7 mouse cellular contexts compared by ENCODE assay signal in the genomic region with DNA sequence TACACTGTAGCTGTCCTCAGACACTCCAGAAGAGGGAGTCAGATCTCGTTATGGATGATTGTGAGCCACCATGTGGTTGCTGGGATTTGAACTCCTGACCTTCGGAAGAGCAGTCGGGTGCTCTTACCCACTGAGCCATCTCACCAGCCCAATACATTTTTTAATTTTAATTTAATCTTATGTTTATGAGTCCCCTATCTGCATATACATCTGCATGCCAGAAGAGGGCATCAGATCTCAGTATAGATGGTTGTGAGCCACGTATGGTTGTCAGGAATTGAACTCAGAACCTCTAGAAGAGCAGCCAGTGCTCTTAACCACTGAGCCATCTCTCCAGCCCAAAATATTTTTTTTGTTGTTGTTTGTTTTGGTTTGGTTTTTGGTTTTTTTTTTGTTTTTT. TPM values are rescaled to one million over a fixed set of nuclear protein-coding genes. Genes with fewer than 3 reads are reported as not detected.
DNase-seq lines count a peak whose midpoint lies in the region; ATAC-seq and TF ChIP-seq lines count a peak whose summit lies in the region.
"Not testable (repeated sequence)": the region's sequence is repeated elsewhere in the genome, so short reads cannot be mapped to it uniquely, and the experiment has no call there.
"Had no signal": no experiment of that assay in that cellular context is flagged by ENCODE, and none has a peak within 500 bp of the region (broad histone marks: within the 10 kb centered on the region; RNA-seq: fewer than 3 reads in every experiment).

No protein-coding gene starts in this region.

- not testable (repeated sequence) for TF ChIP-seq EP300 in heart, adult 2 months (IDR thresholded peaks at IDR 0.05; ENCODE audit: insufficient read depth, low read depth, low read length)

- not testable (repeated sequence) for H3K36me3 ChIP-seq in heart, adult 2 months (ENCODE audit: control insufficient read depth, insufficient read depth, low read length)
- peaks cover 15% of the 10 kb centered on the region for H3K36me3 ChIP-seq in intestine, postnatal 0 days (ENCODE audit: control insufficient read depth, insufficient read depth)
- H3K36me3 ChIP-seq in lung, embryonic 14.5 days (ENCODE audit: insufficient read depth) = peaks cover 15% of the 10 kb centered on the region
- H3K36me3 ChIP-seq in midbrain, postnatal 0 days (ENCODE audit: insufficient read depth, low read length) = peaks cover 13% of the 10 kb centered on the region

- not testable (repeated sequence) for H3K9ac ChIP-seq in heart, adult 2 months (ENCODE audit: low read depth, low read length); intestine, postnatal 0 days (ENCODE audit: low read depth, low read length); lung, embryonic 14.5 days; midbrain, postnatal 0 days (replicated peaks; ENCODE audit: low read length, poor library complexity, severe bottlenecking)

- not testable (repeated sequence) for H3K4me3 ChIP-seq in heart, adult 2 months; intestine, postnatal 0 days (ENCODE audit: low read depth, low read length); left cerebral cortex, adult 2 months; lung, embryonic 14.5 days (ENCODE audit: low read depth, low read length); midbrain, postnatal 0 days (ENCODE audit: low read depth, low read length)

- H3K27ac ChIP-seq in heart, adult 2 months; intestine, postnatal 0 days (ENCODE audit: low read depth, low read length); left cerebral cortex, adult 2 months; lung, embryonic 14.5 days (ENCODE audit: low read depth); midbrain, postnatal 0 days (ENCODE audit: low read depth, low read length): not testable (repeated sequence)

- not testable (repeated sequence) for H3K79me2 ChIP-seq in heart, adult 2 months (replicated peaks; ENCODE audit: control insufficient read depth, insufficient read depth, low read length)

- not testable (repeated sequence) for H3K4me1 ChIP-seq in heart, adult 2 months (ENCODE audit: control insufficient read depth, insufficient read depth, low read length); intestine, postnatal 0 days (replicated peaks; ENCODE audit: control insufficient read depth, insufficient read depth, low read length); midbrain, postnatal 0 days (ENCODE audit: insufficient read depth, low read length)
- peaks cover 11% of the 10 kb centered on the region; the same call in 1 of the 2 replicates for H3K4me1 ChIP-seq in lung, embryonic 14.5 days (ENCODE audit: insufficient read depth)

- H3K4me2 ChIP-seq in intestine, postnatal 0 days (replicated peaks; ENCODE audit: low read depth); lung, embryonic 14.5 days; midbrain, postnatal 0 days (ENCODE audit: low read depth, low read length, poor library complexity, severe bottlenecking): not testable (repeated sequence)

- peak; percentile 58 for DNase-seq in 416B (ENCODE audit: low read depth)
- DNase-seq in heart, adult 2 months; left cerebral cortex, adult 2 months (ENCODE audit: extremely low spot score in 1 of 2, low spot score in 2 of 2); lung, embryonic 14.5 days; midbrain, postnatal 0 days (ENCODE audit: low spot score): not testable (repeated sequence)

- TF ChIP-seq POLR2A in heart, adult 2 months (IDR thresholded peaks at IDR 0.05; ENCODE audit: insufficient read depth, low read depth, low read length) = not testable (repeated sequence)

- 87% methylated on average over 4 of the region's 4 CpGs for WGBS in heart, adult 2 months
- 83% methylated on average over 4 of the region's 4 CpGs for WGBS in intestine, postnatal 0 days
- WGBS in lung, embryonic 14.5 days = 77% methylated on average over 4 of the region's 4 CpGs
- WGBS in midbrain, postnatal 0 days = 84% methylated on average over 4 of the region's 4 CpGs

- intact Hi-C loops in heart, adult 2 months (cut with DNase I); left cerebral cortex, adult 2 months (cut with DNase I): not testable (repeated sequence)

- TF ChIP-seq CTCF in heart, adult 2 months (IDR thresholded peaks at IDR 0.05) = peak; percentile 25; the same call in 1 of the 2 replicates
- peak; percentile 32 for TF ChIP-seq CTCF in intestine, postnatal 0 days (IDR thresholded peaks at IDR 0.05; ENCODE audit: low read depth)
- TF ChIP-seq CTCF in left cerebral cortex, adult 2 months (IDR thresholded peaks at IDR 0.05) = peak; percentile 37
- 0 out of 2 replicates have a peak, but pooled peaks have one; percentile 16 for TF ChIP-seq CTCF in lung, embryonic 14.5 days (IDR thresholded peaks at IDR 0.05; ENCODE audit: low read depth)
- TF ChIP-seq CTCF in midbrain, postnatal 0 days (IDR thresholded peaks at IDR 0.05) = peak; percentile 33; the same call in 1 of the 2 replicates

- not testable (repeated sequence) for H3K27me3 ChIP-seq in heart, adult 2 months (ENCODE audit: control insufficient read depth, insufficient read depth, low read length); lung, embryonic 14.5 days (ENCODE audit: insufficient read depth, low read length); midbrain, postnatal 0 days (ENCODE audit: insufficient read depth, low read length)
- peaks cover 19% of the 10 kb centered on the region for H3K27me3 ChIP-seq in intestine, postnatal 0 days (replicated peaks; ENCODE audit: control insufficient read depth, insufficient read depth, low read length)

- H3K9me3 ChIP-seq in intestine, postnatal 0 days (ENCODE audit: control insufficient read depth); lung, embryonic 14.5 days (ENCODE audit: low read depth, low read length); midbrain, postnatal 0 days (ENCODE audit: low read length): not testable (repeated sequence)

- ATAC-seq in intestine, postnatal 0 days; lung, embryonic 14.5 days (ENCODE audit: insufficient read depth); midbrain, postnatal 0 days (ENCODE audit: low FRiP score): not testable (repeated sequence)

RNA-seq across cellular contexts. Expression of gene Tspan31, which starts 2.2 kb away (rescaled TPM):
- 10 to 100 TPM; 39.3 to 51.0 TPM for total RNA-seq in heart, adult 2 months (2021)
- polyA plus RNA-seq in heart, adult 2 months (2012; rRNA removed) = 67.6 and 130 TPM in 2 replicates
- polyA plus RNA-seq in intestine, postnatal 0 days (2015; fragmentation: Nextera tagmentation; extraction: Ambion mirVana) = 264 and 300 TPM in 2 replicates
- 10 to 100 TPM; 63.7 to 64.4 TPM for total RNA-seq in left cerebral cortex, adult 2 months (2021)
- polyA plus RNA-seq in lung, embryonic 14.5 days (2014; fragmentation: Nextera tagmentation; extraction: Ambion mirVana) = 120 and 130 TPM in 2 replicates
- total RNA-seq in midbrain, postnatal 0 days (2014; rRNA removed) = 109 and 122 TPM in 2 replicates
- polyA plus RNA-seq in midbrain, postnatal 0 days (2015; fragmentation: Nextera tagmentation; extraction: Ambion mirVana) = 101 and 104 TPM in 2 replicates

RNA-seq across cellular contexts. Expression of gene Agap2, which starts 2.8 kb away (rescaled TPM):
- 1 to 10 TPM; 5.0 to 5.5 TPM for total RNA-seq in heart, adult 2 months (2021)
- 2.9 and 4.8 TPM in 2 replicates for polyA plus RNA-seq in heart, adult 2 months (2012; rRNA removed)
- polyA plus RNA-seq in intestine, postnatal 0 days (2015; fragmentation: Nextera tagmentation; extraction: Ambion mirVana) = 0.07 and 0.20 TPM in 2 replicates
- 100 to 1,000 TPM; 627 to 694 TPM for total RNA-seq in left cerebral cortex, adult 2 months (2021)
- polyA plus RNA-seq in lung, embryonic 14.5 days (2014; fragmentation: Nextera tagmentation; extraction: Ambion mirVana) = 0.07 and 0.11 TPM in 2 replicates
- 330 and 343 TPM in 2 replicates for total RNA-seq in midbrain, postnatal 0 days (2014; rRNA removed)
- 5.4 and 6.3 TPM in 2 replicates for polyA plus RNA-seq in midbrain, postnatal 0 days (2015; fragmentation: Nextera tagmentation; extraction: Ambion mirVana)

RNA-seq across cellular contexts. Expression of gene Cdk4, which starts 8.9 kb away (rescaled TPM):
- total RNA-seq in heart, adult 2 months (2021) = 10 to 100 TPM; 77.8 to 83.0 TPM
- polyA plus RNA-seq in heart, adult 2 months (2012; rRNA removed) = 110 and 139 TPM in 2 replicates
- 500 and 515 TPM in 2 replicates for polyA plus RNA-seq in intestine, postnatal 0 days (2015; fragmentation: Nextera tagmentation; extraction: Ambion mirVana)
- total RNA-seq in left cerebral cortex, adult 2 months (2021) = 10 to 100 TPM; 74.4 to 75.2 TPM
- 2,143 and 2,245 TPM in 2 replicates for polyA plus RNA-seq in lung, embryonic 14.5 days (2014; fragmentation: Nextera tagmentation; extraction: Ambion mirVana)
- 311 and 365 TPM in 2 replicates for total RNA-seq in midbrain, postnatal 0 days (2014; rRNA removed)
- polyA plus RNA-seq in midbrain, postnatal 0 days (2015; fragmentation: Nextera tagmentation; extraction: Ambion mirVana) = 364 and 374 TPM in 2 replicates

RNA-seq across cellular contexts. Expression of gene March9, which starts 12.3 kb away (rescaled TPM):
- 1 to 10 TPM; 2.8 to 3.1 TPM for total RNA-seq in heart, adult 2 months (2021)
- 2.5 and 2.7 TPM in 2 replicates for polyA plus RNA-seq in heart, adult 2 months (2012; rRNA removed)
- polyA plus RNA-seq in intestine, postnatal 0 days (2015; fragmentation: Nextera tagmentation; extraction: Ambion mirVana) = 0.91 and 1.1 TPM in 2 replicates
- total RNA-seq in left cerebral cortex, adult 2 months (2021) = 10 to 100 TPM; 18.1 to 22.5 TPM
- 0.99 and 1.5 TPM in 2 replicates for polyA plus RNA-seq in lung, embryonic 14.5 days (2014; fragmentation: Nextera tagmentation; extraction: Ambion mirVana)
- total RNA-seq in midbrain, postnatal 0 days (2014; rRNA removed) = 84.0 and 90.0 TPM in 2 replicates
- 8.6 and 9.8 TPM in 2 replicates for polyA plus RNA-seq in midbrain, postnatal 0 days (2015; fragmentation: Nextera tagmentation; extraction: Ambion mirVana)

RNA-seq across cellular contexts. Expression of gene Cyp27b1, which starts 24.2 kb away (rescaled TPM):
- total RNA-seq in heart, adult 2 months (2021) = under 1 TPM in 1 of 2 experiments, not detected in 1; 0.10 TPM
- 0.12 and 0.35 TPM in 2 replicates for polyA plus RNA-seq in heart, adult 2 months (2012; rRNA removed)
- not detected in 2 replicates for polyA plus RNA-seq in intestine, postnatal 0 days (2015; fragmentation: Nextera tagmentation; extraction: Ambion mirVana)
- under 1 TPM; 0.36 to 0.77 TPM for total RNA-seq in left cerebral cortex, adult 2 months (2021)
- 0.09 TPM in 1 of 2 replicates, not detected in the other for polyA plus RNA-seq in lung, embryonic 14.5 days (2014; fragmentation: Nextera tagmentation; extraction: Ambion mirVana)
- total RNA-seq in midbrain, postnatal 0 days (2014; rRNA removed) = 0.22 TPM in 1 of 2 replicates, not detected in the other
- 0.13 TPM in 1 of 2 replicates, not detected in the other for polyA plus RNA-seq in midbrain, postnatal 0 days (2015; fragmentation: Nextera tagmentation; extraction: Ambion mirVana)
- polyA plus RNA-seq: activated CD4-positive, CD25-positive, alpha-beta regulatory T cell, adult 4 months had no signal
